Mouse (Mus musculus) inflammation-experienced regulatory T-cells, adult 16 weeks (primary cell): Measurements from ENCODE around the gene Hist1h3f. TPM values are rescaled to one million over a fixed set of nuclear protein-coding genes. Genes with fewer than 3 reads are reported as not detected.

Experiments used
- polyA plus RNA-seq: library from polyadenylated mRNA; unstranded; fragments of 100-300 nt; shearing (Covaris generic); gene quantifications from one replicate; pipeline ENCODE4 v1.2.1, GENCODE M21; 2017

Gene Hist1h3f
- polyA plus RNA-seq, result 0.24 TPM

GRCm38 (mm10) chr13:23543965-23544786 lies at the start of gene Hist1h3f:
TSS of gene Hist1h3f (plus strand) at chr13:23544052.

GRCm38 (mm10) chr13:23530901-23531875 lies 12.7 kb upstream of the Hist1h3f start, which contains the start of gene Hist1h4h:
TSS of gene Hist1h4h (plus strand) at chr13:23531050.

GRCm38 (mm10) chr13:23533560-23534367 lies 10.1 kb upstream of the Hist1h3f start, which contains the start of gene Hist1h2af:
TSS of gene Hist1h2af (plus strand) at chr13:23533906.

GRCm38 (mm10) chr13:23535137-23536075 lies 8.4 kb upstream of the Hist1h3f start, which contains the start of gene Hist1h3g:
TSS of gene Hist1h3g (plus strand) at chr13:23535422.

GRCm38 (mm10) chr13:23542999-23543607 lies 749 bp upstream of the Hist1h3f start, which contains the start of gene Hist1h2bh:
TSS of gene Hist1h2bh (minus strand) at chr13:23543392.

GRCm38 (mm10) chr13:23551146-23551834 lies 7.4 kb downstream of the Hist1h3f start, which contains the start of gene Hist1h4f:
TSS of gene Hist1h4f (minus strand) at chr13:23551648.

GRCm38 (mm10) chr13:23552962-23553361 lies 9.1 kb downstream of the Hist1h3f start, which contains the start of gene Hist1h1d:
TSS of gene Hist1h1d (plus strand) at chr13:23553262.

GRCm38 (mm10) chr13:23561883-23562659 lies 18.2 kb downstream of the Hist1h3f start, which contains the start of gene Hist1h3e:
TSS of gene Hist1h3e (minus strand) at chr13:23562369.

GRCm38 (mm10) chr13:23571022-23571503 lies 27.2 kb downstream of the Hist1h3f start, which contains the start of the genes Hist1h2ae and Hist1h2bg:
TSS of gene Hist1h2ae (minus strand) at chr13:23571220.
TSS of gene Hist1h2bg (plus strand) at chr13:23571396.

GRCm38 (mm10) chr13:23573898-23574524 lies 30.2 kb downstream of the Hist1h3f start, which contains the start of the genes Hist1h2bf and Hist1h2ad:
TSS of gene Hist1h2bf (minus strand) at chr13:23574196.
TSS of gene Hist1h2ad (plus strand) at chr13:23574381.

GRCm38 (mm10) chr13:23575271-23575851 lies 31.5 kb downstream of the Hist1h3f start, which contains the start of gene Hist1h3d:
TSS of gene Hist1h3d (plus strand) at chr13:23575763.

GRCm38 (mm10) chr13:23581408-23582218 lies 37.8 kb downstream of the Hist1h3f start, which contains the start of gene Hist1h4d:
TSS of gene Hist1h4d (plus strand) at chr13:23581598.

